Mouse (Mus musculus) lung, adult 2 months (tissue): ENCODE results near the gene Isoc2a.

Experiments
- CTCF ChIP-seq: fragments of 200-500 bp; IDR thresholded peaks from 2 replicates; pipeline ENCODE4 v1.5.1; 2011; ENCODE audit warnings: mild to moderate bottlenecking, low read length, control low read depth; ENCODE audit not compliant: insufficient read depth
- POLR2A ChIP-seq: fragments of 200-500 bp; IDR thresholded peaks from 2 replicates; pipeline ENCODE4 v1.6.1; 2011; ENCODE audit warnings: low read depth, mild to moderate bottlenecking, control low read depth, low read length, borderline replicate concordance; ENCODE audit errors: extremely low read depth

GRCm38 (mm10) chr7:4919096-4919495 is 42.1 kb downstream of the Isoc2a start:
- no peak for TF ChIP-seq CTCF
- TF ChIP-seq POLR2A, result no peak
